Mouse (Mus musculus): ENCODE results near the gene Nub1. TPM values are rescaled to one million over a fixed set of nuclear protein-coding genes. Genes with fewer than 3 reads are reported as not detected.

Nub1 gene
- polyA plus RNA-seq, 1 experiment, result 80.0 TPM

GRCm38 (mm10) chr5:24687696-24688095, 2.4 kb downstream of the Nub1 start:
- DNase-seq (ENCODE audit: extremely low spot score in 1 of 2, low spot score in 1 of 2), result no peak

- DNase-seq (ENCODE audit: extremely low spot score in 1 of 2, low spot score in 1 of 2), result no peak
Observed at GRCm38 (mm10) chr5:24696704-24697103, 11.4 kb downstream of the Nub1 start.

GRCm38 (mm10) chr5:24701271-24701670, 15.9 kb downstream of the Nub1 start:
- DNase-seq (ENCODE audit: extremely low spot score in 1 of 2, low spot score in 1 of 2), result no peak

- DNase-seq (ENCODE audit: extremely low spot score in 1 of 2, low spot score in 1 of 2), result no peak
Observed at GRCm38 (mm10) chr5:24704615-24705014, 19.3 kb downstream of the Nub1 start.

- DNase-seq (ENCODE audit: extremely low spot score in 1 of 2, low spot score in 1 of 2), result peak in 1 of 2 experiments; percentile 16
Observed at GRCm38 (mm10) chr5:24709962-24710361, 24.6 kb downstream of the Nub1 start.

GRCm38 (mm10) chr5:24711615-24712014, 26.3 kb downstream of the Nub1 start:
- DNase-seq (ENCODE audit: extremely low spot score in 1 of 2, low spot score in 1 of 2), result no peak

- peak in 1 of 2 experiments; percentile 30 for DNase-seq (ENCODE audit: extremely low spot score in 1 of 2, low spot score in 1 of 2)
Observed at GRCm38 (mm10) chr5:24713199-24713598, 27.9 kb downstream of the Nub1 start.

GRCm38 (mm10) chr5:24713987-24714386, 28.7 kb downstream of the Nub1 start:
- no peak for DNase-seq (ENCODE audit: extremely low spot score in 1 of 2, low spot score in 1 of 2)

- no peak for DNase-seq (ENCODE audit: extremely low spot score in 1 of 2, low spot score in 1 of 2)
Observed at GRCm38 (mm10) chr5:24718076-24718475, 32.7 kb downstream of the Nub1 start.

- DNase-seq (ENCODE audit: extremely low spot score in 1 of 2, low spot score in 1 of 2), result no peak
Observed at GRCm38 (mm10) chr5:24719852-24720251, 34.5 kb downstream of the Nub1 start.

- DNase-seq (ENCODE audit: extremely low spot score in 1 of 2, low spot score in 1 of 2), result no peak
Observed at GRCm38 (mm10) chr5:24723527-24724269, 38.4 kb downstream of the Nub1 start.

GRCm38 (mm10) chr5:24724270-24724634, 38.9 kb downstream of the Nub1 start:
- no peak for DNase-seq (ENCODE audit: extremely low spot score in 1 of 2, low spot score in 1 of 2)

GRCm38 (mm10) chr5:24724805-24725204, 39.5 kb downstream of the Nub1 start:
- DNase-seq (ENCODE audit: extremely low spot score in 1 of 2, low spot score in 1 of 2), result no peak

GRCm38 (mm10) chr5:24725897-24726296, 40.6 kb downstream of the Nub1 start:
- no peak for DNase-seq (ENCODE audit: extremely low spot score in 1 of 2, low spot score in 1 of 2)

- no peak for DNase-seq (ENCODE audit: extremely low spot score in 1 of 2, low spot score in 1 of 2)
Observed at GRCm38 (mm10) chr5:24726901-24727836, 41.8 kb downstream of the Nub1 start.

GRCm38 (mm10) chr5:24729797-24730487, 44.6 kb downstream of the Nub1 start:
- no peak for DNase-seq (ENCODE audit: extremely low spot score in 1 of 2, low spot score in 1 of 2)

GRCm38 (mm10) chr5:24730488-24730871, 45.1 kb downstream of the Nub1 start, which contains the start of gene Wdr86:
TSS of gene Wdr86 (minus strand) at chr5:24730727.
- DNase-seq (ENCODE audit: extremely low spot score in 1 of 2, low spot score in 1 of 2), result no peak

GRCm38 (mm10) chr5:24730986-24731385, 45.7 kb downstream of the Nub1 start:
- no peak for DNase-seq (ENCODE audit: extremely low spot score in 1 of 2, low spot score in 1 of 2)

- no peak for DNase-seq (ENCODE audit: extremely low spot score in 1 of 2, low spot score in 1 of 2)
Observed at GRCm38 (mm10) chr5:24733134-24733533, 47.8 kb downstream of the Nub1 start.

- no peak for DNase-seq (ENCODE audit: extremely low spot score in 1 of 2, low spot score in 1 of 2)
Observed at GRCm38 (mm10) chr5:24733771-24734426, 48.6 kb downstream of the Nub1 start.
